Mouse (Mus musculus): ENCODE results near the gene Sstr1.

Sstr1 gene

DNA sequence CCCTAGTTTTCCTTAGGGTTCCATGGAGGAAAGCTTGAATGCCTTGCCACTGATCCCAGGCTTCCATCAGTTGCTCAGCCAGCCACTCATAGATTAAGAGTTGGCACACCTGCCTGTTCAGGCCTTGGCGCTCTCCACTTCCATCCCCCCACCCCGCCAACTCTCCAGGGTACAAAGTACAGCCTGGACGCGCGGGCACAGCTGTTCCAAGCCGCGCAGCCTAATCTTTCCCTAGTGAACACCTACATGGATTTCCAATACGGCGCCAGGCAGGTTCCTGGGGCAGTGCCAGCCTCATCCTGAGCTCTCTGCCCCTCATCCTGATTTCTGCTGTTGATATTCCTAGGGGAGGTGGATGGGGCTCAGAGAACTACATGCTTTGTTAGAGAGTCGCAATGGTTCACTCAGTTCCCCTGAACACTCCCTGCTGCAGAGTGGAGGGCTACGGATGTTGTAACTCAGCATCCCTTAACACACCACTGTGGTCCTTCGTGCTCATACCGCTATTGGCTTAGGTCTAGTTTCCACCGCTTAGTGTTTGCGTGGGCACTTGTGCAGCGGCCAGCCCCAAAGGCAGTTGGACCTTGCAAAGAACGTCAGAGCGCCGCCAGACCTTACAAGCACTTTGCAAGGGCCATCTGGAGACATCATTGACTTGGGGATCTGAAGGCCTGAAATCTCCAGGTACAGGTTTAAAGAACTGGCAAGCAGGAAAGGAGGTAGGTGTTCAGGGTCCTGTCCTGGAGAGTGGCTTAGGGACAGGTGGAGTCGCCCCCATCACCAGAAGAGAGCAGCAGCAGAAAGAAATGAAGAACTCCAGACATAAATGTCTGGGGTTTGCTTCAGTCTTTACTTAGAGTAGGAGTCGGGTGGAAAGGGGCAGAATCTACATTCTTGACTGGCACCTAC lies at the start of gene Sstr1:
Gene Sstr1 (plus strand): TSS at position 610 of the 909 bp plus-strand sequence.
- no peak for DNase-seq

DNA sequence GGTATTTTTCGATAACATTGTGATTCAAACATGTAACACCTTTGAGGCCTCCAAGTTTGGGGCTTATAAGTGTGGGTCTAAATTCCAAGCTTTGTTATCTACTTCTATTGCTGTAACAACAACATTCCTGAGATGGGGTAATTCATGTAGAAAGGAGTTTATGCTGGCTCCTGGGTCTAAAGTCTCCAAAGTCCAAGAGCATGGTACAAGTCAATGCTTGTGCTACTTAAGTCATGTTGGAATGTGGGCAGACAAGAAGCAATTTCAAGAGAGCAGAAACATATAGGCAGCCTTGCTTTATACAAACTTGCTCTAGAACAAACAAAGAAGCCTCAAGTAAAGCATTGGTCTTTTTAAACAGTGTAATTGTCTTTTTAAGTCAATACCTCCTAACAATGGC lies 12.8 kb upstream of the Sstr1 start:
- no peak for DNase-seq

DNA sequence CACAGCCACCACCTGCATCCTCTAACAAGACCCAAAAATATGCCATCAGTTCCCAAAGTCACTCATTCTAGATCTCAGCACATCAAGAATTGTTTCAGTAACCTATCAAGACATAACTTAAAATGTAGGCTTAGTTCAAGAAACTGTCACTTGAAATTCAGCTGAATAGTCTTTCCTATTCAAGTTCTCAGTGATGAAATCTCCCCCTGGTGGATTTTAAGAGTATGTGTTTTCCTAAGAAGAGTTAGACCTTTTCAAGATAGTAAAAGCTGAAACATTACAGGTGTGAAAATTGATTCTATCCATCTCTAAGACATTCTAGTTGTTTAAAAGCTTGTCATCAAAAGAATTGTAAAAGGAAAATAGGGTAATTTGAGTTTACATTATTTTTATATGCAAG lies 10.4 kb upstream of the Sstr1 start:
- no peak for DNase-seq

DNA sequence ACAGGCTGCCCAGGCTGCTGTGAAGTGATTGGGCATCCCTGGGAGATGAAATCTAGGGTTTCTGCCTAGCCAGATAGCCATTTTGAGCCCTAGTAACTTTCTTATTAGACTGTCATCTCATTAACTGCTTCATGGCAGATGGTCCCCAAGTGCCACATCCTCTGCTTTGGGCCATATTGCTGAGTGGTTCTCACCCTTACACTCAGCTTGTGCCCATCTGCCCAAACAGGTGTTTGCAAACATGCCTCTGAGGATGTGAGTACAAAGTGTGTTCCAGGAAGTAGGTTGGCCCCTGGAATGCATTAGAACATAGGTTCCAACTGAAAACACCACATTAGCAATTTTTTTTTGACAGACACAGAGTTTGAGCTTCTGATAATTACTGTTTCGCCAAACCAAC lies 3.6 kb upstream of the Sstr1 start:
- no peak for DNase-seq

DNA sequence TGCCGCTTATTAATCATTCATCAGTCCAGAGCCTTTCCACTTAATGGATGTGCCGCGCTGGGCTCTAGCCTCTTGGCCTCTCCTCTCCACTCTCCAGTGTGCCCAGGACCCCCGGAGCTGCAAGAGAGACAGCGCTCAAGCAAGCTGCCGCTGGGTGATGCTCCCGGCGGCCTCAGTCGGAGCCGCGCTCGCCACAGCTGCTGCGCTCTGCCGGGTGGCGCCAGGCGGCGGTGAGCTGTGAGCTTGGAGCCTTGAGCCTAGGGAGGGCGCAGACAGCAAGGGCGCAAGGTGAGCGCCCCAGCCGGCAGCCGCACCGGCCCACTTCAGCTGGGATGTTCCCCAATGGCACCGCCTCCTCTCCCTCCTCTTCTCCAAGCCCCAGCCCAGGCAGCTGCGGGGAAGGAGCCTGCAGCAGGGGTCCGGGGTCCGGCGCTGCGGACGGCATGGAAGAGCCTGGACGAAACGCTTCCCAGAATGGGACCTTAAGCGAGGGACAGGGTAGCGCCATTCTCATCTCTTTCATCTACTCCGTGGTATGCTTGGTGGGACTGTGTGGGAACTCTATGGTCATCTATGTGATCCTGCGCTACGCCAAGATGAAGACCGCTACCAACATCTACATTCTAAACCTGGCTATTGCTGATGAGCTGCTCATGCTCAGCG lies 820 bp downstream of the Sstr1 start:
- peak; percentile 6 for DNase-seq

DNA sequence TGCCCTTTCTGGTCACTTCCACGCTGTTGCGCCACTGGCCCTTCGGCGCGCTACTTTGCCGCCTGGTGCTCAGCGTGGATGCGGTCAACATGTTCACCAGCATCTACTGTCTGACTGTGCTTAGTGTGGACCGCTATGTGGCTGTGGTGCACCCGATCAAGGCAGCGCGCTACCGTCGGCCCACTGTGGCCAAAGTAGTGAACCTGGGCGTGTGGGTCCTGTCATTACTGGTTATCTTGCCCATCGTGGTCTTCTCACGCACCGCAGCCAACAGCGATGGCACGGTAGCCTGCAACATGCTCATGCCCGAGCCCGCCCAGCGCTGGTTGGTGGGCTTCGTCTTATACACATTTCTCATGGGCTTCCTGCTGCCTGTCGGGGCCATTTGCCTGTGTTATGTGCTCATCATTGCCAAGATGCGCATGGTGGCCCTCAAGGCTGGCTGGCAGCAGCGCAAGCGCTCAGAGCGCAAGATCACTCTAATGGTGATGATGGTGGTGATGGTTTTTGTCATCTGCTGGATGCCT lies 1.4 kb downstream of the Sstr1 start:
- DNase-seq: no peak

DNA sequence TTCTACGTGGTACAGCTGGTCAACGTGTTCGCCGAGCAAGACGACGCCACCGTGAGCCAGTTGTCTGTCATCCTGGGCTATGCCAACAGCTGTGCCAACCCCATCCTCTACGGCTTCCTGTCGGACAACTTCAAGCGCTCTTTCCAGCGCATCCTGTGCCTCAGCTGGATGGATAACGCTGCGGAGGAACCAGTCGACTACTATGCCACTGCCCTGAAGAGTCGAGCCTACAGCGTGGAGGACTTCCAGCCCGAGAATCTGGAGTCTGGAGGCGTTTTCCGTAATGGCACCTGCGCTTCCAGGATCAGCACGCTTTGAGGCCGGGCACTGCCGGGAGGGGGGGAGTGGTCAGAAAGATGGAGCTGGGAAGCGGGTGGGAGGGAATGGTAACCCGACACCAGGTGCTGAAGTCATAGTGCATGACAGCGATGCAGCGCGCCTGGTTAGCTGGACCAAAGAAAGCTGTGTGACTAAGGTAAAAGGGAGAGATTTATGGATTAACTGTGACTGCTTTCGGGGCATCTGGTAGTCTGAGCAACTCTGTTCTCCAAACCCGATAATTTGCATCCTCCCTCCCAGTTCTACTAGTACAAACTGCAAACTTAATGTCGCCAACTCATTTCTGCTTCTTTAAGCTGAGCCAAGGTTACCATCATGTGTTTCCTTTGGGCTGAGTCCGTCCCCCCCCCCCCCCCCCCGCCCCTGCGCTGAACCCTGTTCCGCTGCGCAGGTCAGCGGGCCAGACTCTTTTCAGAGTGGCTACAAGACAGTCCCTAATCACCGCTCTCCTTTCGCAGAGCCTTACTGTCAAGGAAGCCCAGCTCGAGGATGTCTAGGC lies 2.1 kb downstream of the Sstr1 start:
- DNase-seq: peak; percentile 18

DNA sequence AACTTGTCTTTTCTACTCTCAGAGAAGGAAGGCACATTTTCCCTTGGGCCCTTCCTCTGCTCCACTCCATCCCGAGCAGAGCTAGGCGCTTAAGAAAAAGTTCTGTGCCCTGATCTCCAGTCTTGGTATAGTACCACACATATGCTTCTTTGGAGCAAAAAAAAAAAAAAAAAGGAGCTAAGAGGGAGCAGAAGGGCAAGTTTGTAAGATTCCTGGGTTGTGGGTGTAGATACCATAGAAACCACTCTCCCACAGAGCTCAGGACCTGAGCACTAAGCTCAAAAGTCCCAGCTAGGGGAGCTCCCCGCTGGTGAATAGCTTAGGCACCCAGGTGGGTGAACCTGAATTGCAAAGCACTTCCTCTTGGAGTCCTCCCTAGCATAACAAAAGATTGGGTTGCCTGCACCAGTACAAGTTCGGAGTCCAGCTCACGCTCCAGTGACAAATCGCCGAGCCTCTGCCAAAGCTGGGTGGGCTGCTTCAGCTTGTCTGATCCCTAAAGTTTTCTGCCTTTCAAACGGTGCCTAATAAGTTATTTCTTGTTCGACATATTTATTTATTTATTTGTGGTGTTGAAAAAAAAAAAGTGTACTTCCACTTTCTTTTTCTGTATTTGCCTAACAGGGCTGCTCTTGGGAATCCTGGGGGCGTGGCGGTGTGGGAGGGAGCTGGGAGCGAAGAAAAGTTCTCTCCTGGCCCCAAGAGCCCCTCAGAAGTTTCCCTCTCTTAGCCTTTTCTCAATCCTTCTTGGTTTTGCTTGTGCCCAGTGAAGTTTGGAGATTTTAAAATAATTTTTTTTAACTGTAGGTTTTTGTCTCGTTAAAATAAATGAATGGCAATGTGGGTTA lies 2.9 kb downstream of the Sstr1 start:
- peak; percentile 21 for DNase-seq

DNA sequence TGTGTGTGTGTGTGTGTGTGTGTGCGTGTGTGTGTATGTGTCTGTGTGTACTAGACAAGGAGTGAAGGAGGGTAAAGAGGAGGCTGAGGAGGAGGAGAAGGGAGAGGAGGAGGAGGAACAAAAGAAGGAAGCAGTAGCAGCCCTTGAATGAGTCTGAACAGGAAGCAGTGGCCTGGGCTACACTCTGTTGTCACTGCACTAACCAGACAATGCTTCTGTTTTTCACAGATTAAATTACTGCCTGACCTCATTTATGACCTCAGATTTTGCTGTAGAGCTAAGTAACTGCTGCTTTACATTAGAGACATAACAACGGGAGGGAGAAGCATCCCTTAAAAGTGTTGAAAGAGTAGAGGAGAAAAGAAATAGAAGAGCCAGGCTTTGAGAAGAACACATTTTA lies 4.6 kb downstream of the Sstr1 start:
- no peak for DNase-seq

DNA sequence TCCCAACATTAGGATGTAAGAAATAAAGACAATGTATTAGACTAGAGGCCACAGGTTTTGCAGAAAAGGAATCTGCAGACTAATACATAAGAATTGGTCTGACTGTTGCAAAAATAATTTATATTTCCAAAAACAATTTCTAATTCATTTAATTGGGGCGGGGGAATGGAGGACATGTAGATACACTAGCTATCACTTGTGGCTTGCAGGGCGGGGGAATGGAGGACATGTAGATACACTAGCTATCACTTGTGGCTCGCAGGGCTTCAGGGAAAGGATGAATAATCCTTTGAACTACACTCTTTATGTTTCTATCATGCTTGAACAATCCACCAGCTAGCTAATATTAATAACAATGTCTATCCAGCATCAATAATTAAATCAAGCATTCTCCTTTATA lies 7.5 kb downstream of the Sstr1 start:
- DNase-seq: no peak

DNA sequence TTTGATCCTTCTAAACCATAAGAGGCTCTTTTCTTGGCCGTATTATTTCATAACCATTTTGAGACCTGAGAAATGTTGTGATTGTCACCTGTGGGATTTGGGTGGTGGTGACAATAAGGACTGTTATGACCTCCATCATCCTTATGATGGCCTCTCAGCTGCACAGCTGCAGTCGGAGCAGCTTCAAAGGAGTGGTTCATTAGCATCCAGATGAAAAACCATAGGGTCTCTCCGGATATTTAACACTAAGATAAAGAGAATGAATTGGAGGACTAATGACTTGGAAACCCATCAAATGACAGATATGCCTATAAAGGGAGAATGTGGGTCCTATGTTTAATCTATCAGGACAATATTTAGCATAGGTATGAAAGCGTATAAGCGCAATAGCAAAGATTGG lies 14.1 kb downstream of the Sstr1 start:
- no peak for DNase-seq

DNA sequence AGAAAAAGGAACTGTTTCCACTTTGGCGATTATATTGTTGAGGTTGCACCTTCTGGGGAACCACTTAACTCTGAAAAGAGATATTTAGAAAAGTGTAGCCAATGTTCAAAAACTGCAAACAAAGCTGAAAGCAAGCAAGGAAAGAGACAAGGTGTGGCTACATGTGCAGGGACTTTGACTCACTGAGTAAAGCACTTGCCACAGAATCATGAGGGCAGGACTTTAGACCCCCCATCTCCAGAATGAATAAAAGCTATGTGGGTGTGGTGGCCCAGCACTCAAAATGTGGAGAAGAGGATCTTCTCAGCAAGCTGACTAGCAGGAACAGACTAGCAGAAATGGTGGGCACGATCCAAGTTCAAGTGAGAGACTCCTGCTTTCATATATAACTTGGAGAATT lies 20.9 kb downstream of the Sstr1 start:
- DNase-seq: no peak

DNA sequence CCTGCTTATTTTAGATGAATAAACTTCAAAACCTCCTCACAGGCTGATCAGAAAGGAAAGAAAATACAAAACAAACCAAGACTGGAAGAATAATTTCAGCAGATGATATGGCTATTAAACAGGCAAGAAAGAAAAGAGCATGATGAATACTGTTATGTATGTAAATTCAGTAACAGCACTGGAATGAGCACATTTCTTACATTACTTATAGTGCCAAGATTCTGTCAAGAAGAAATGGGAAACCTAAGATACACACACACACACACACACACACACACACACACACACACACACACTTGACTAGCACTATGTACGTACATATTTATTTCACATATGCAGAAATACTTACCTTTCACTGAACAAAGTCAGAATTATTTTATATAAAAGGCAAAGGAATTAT lies 40.3 kb downstream of the Sstr1 start:
- DNase-seq: no peak

Measured in lung, postnatal 10 days (tissue).